Mouse (Mus musculus): ENCODE data around the gene Tiam1. TPM values are rescaled to one million over a fixed set of nuclear protein-coding genes. Genes with fewer than 3 reads are reported as not detected.

Gene Tiam1
- total RNA-seq (2021) = 10 to 100 TPM in 1 of 2 experiments, 1 to 10 TPM in 1; 4.6 to 10.5 TPM
- long read RNA-seq, experiment 1, partial matches to known transcripts = 0 of 7 reads
- long read RNA-seq, experiment 1, other reads (novel, unspliced or antisense) = 7 of 7 reads
- long read RNA-seq, experiment 2, partial matches to known transcripts = 0 of 2 reads
- long read RNA-seq, experiment 2, other reads (novel, unspliced or antisense) = 2 of 2 reads

- intact Hi-C loops (cut with DNase I) = no loop called here
- peak; percentile 86 to 91 for DNase-seq
These were observed at the start of gene Tiam1 for GRCm38 (mm10) chr16:90143760-90144516. Tiam1 (minus strand) TSS chr16:90143769.

- DNase-seq = no peak
- intact Hi-C loops (cut with DNase I) = no loop called here
These were observed 47.7 kb upstream of the Tiam1 start for GRCm38 (mm10) chr16:90191289-90191688.

- DNase-seq = no peak
These were observed 43.9 kb upstream of the Tiam1 start for GRCm38 (mm10) chr16:90187453-90187852.

GRCm38 (mm10) chr16:90185928-90186588 lies 42.5 kb upstream of the Tiam1 start:
- intact Hi-C loops (cut with DNase I) = no loop called here
- peak; percentile 58 for DNase-seq

More at GRCm38 (mm10) chr16:90187453-90187852, 43.9 kb upstream of the Tiam1 start:
- intact Hi-C loops (cut with DNase I) = no loop called here

- intact Hi-C loops (cut with DNase I) = loop anchor here (5.0 kb wide), 2 partner anchors 337 to 412 kb away; no protein-coding TSS in a partner anchor
- no peak for DNase-seq
These were observed 40.6 kb upstream of the Tiam1 start for GRCm38 (mm10) chr16:90184135-90184534.

- DNase-seq = no peak
- intact Hi-C loops (cut with DNase I) = loop anchor here (5.0 kb wide), 2 partner anchors 334 to 409 kb away; no protein-coding TSS in a partner anchor
These were observed 38.1 kb upstream of the Tiam1 start for GRCm38 (mm10) chr16:90181673-90182072.

- intact Hi-C loops (cut with DNase I) = loop anchor here (5.0 kb wide), 2 partner anchors 334 to 409 kb away; no protein-coding TSS in a partner anchor
- no peak for DNase-seq
These were observed 37.4 kb upstream of the Tiam1 start for GRCm38 (mm10) chr16:90180975-90181374.

- no peak for DNase-seq
- intact Hi-C loops (cut with DNase I) = loop anchor here (5.0 kb wide), 2 partner anchors 333 to 408 kb away; no protein-coding TSS in a partner anchor
These were observed 36.3 kb upstream of the Tiam1 start for GRCm38 (mm10) chr16:90179892-90180291.

- DNase-seq = no peak
- intact Hi-C loops (cut with DNase I) = no loop called here
These were observed 34.8 kb upstream of the Tiam1 start for GRCm38 (mm10) chr16:90178404-90178803.

GRCm38 (mm10) chr16:90177425-90177824 lies 33.9 kb upstream of the Tiam1 start:
- intact Hi-C loops (cut with DNase I) = no loop called here
- DNase-seq = no peak

- DNase-seq = no peak
- intact Hi-C loops (cut with DNase I) = no loop called here
These were observed 32.9 kb upstream of the Tiam1 start for GRCm38 (mm10) chr16:90176472-90176871.

- DNase-seq = no peak
- intact Hi-C loops (cut with DNase I) = no loop called here
These were observed 27.8 kb upstream of the Tiam1 start for GRCm38 (mm10) chr16:90171416-90171815.

- DNase-seq = no peak
These were observed 27.1 kb upstream of the Tiam1 start for GRCm38 (mm10) chr16:90170676-90171075.

GRCm38 (mm10) chr16:90169863-90170630 lies 26.5 kb upstream of the Tiam1 start:
- intact Hi-C loops (cut with DNase I) = loop anchor here (5.0 kb wide), 2 partner anchors 228 to 393 kb away; no protein-coding TSS in a partner anchor
- no peak for DNase-seq

More at GRCm38 (mm10) chr16:90170676-90171075, 27.1 kb upstream of the Tiam1 start:
- intact Hi-C loops (cut with DNase I) = no loop called here

- intact Hi-C loops (cut with DNase I) = loop anchor here (1.0 to 5.0 kb wide), 3 partner anchors 225 to 390 kb away; no protein-coding TSS in a partner anchor
- peak; percentile 24 to 60 for DNase-seq
These were observed 24.1 kb upstream of the Tiam1 start for GRCm38 (mm10) chr16:90167646-90168045.

GRCm38 (mm10) chr16:90165435-90165834 lies 21.9 kb upstream of the Tiam1 start:
- no peak for DNase-seq
- intact Hi-C loops (cut with DNase I) = loop anchor here (5.0 kb wide), 2 partner anchors 223 to 388 kb away; no protein-coding TSS in a partner anchor

- intact Hi-C loops (cut with DNase I) = loop anchor here (5.0 kb wide), 2 partner anchors 223 to 388 kb away; no protein-coding TSS in a partner anchor
- no peak for DNase-seq
These were observed 21.4 kb upstream of the Tiam1 start for GRCm38 (mm10) chr16:90164942-90165341.

GRCm38 (mm10) chr16:90155080-90155479 lies 11.5 kb upstream of the Tiam1 start:
- no peak for DNase-seq
- intact Hi-C loops (cut with DNase I) = no loop called here

GRCm38 (mm10) chr16:90150820-90151219 lies 7.3 kb upstream of the Tiam1 start:
- intact Hi-C loops (cut with DNase I) = no loop called here
- DNase-seq = no peak

GRCm38 (mm10) chr16:90150126-90150525 lies 6.6 kb upstream of the Tiam1 start:
- intact Hi-C loops (cut with DNase I) = no loop called here
- DNase-seq = no peak
